Mouse (Mus musculus) gonadal fat pad, adult 2 months (tissue): Measurements from ENCODE around the gene Rnf187. TPM values are rescaled to one million over a fixed set of nuclear protein-coding genes. Genes with fewer than 3 reads are reported as not detected.

ENCODE experiments used
- DNase-seq: peaks from one replicate; pipeline ENCODE4 v3.0.0-alpha.2; 2012; ENCODE audit warnings: low read depth
- polyA plus RNA-seq: library from polyadenylated mRNA; depleted of rRNA; stranded (reverse); fragments of >200 nt; gene quantifications from 2 replicates; pipeline ENCODE4 v1.2.3, GENCODE M21; 2012; rRNA removed

Rnf187 gene
- polyA plus RNA-seq: 163 and 165 TPM in 2 replicates

DNA sequence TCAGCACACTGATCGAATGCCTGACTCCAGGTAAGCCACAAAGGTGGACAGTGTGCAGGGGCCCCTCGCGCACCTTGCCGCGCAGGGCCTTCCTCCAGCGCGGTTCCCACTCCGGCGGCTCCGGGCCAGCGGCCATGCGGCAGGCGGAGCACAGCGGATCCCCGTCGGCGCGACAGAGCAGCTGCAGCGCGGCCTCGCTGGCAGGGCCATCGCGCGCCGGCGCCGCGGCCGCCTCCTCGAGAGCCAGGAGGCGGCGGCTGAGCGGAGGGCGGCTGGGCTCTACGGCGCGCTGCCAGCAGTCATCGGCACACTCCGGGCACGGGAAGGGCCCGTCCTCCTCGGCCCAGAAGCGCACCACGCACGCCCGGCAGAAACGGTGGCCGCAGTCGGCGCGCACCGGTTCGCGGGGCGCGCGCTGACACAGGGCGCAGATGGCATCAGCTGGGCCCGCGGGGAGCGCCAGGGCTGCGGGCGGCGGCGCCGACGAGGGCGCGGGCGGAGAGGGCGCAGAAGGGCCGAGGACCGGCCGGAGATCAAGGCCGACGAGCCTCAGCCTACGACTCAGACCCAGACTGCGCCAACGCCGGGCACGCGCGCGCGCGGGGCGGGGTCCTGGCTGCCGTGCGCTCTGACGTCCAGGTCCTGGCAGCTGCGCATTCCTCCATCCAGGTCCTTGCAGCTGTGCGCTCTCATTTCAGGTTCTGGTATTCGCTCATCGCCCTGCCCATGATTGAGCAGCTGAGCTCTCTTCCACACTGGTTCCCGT is at the start of gene Rnf187:
Gene Rnf187 (minus strand): TSS at position 595 of the 766 bp plus-strand sequence.
- no peak for DNase-seq

- DNase-seq: no peak
Observed at GRCm38 (mm10) chr11:58985299-58985917, 46.7 kb upstream of the Rnf187 start.

GRCm38 (mm10) chr11:58984657-58985056 is 45.9 kb upstream of the Rnf187 start:
- no peak for DNase-seq

DNA sequence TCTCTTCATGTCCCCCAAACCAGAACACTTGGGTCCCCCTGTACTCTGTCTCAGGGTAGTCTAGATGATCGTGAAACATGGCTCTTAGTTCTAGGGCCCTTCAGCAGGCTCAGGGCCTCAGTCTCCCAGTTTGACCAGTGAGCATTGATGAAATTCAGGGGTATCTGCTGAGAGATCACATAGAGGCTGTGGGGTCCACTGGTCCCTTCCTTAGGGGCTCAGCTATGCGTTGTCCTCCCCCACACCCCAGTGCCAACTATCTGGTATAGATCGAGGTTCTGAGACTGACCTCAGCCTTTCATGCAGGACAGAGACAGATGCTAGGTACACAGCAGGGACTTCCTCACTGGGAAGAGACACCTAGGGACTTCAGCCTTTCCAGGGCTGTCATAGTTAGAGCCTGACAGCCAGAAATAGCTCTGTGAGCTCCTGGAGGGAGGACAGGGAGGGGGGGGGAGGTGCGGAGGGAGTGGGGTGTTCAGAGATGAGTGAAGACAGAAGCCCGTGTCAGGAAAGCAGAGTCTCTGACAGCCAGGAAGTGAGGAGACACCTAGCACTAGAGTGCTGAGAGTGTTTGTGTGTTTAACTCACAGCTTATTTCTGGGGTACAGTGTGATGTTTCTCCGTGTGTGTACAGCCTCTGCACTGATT is 45.1 kb upstream of the Rnf187 start:
- DNase-seq: no peak

- no peak for DNase-seq
Observed at GRCm38 (mm10) chr11:58982471-58983097, 43.9 kb upstream of the Rnf187 start.

DNA sequence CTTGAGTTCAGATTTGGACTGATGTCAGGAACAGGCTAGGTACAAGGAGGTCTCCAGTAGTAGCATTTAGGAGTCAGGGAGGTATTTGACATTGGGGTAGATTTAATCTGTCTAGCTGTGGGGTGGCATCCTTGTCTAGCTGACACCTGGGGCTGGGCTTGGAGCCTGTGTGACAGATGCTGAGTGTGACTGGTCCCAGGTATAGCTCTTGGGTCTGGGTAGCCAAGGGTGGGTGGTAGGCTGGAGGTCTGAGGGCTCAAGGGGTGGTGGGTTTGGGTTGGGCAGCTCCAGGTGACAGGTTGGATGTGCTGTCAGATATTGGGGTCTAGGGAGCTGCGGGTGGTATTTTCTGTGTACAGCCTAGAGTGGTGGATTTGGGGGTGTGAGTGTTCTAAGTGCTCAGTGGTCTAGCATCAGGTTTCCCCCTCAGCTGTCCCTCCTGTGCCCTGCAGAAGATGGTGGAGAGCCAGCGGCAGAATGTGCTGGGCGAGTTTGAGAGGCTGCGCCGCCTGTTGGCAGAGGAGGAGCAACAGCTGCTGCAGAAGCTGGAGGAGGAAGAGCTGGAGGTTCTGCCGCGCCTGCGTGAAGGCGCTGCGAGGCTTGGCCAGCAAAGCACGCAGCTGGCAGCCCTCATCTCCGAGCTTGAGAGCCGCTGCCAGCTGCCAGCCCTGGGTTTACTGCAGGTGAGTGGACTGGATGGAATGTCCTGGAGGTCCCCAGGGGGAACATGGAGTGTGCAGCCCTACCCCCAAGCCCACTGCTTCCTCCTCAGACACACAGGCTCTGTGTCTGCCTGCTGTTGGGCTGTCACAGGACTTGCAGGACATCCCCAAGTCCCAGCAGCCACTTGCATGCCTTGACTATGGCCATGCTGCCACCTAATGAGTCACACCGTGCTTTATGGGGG is 43.1 kb upstream of the Rnf187 start:
- no peak for DNase-seq

- DNase-seq: no peak
Observed at GRCm38 (mm10) chr11:58980381-58980990, 41.8 kb upstream of the Rnf187 start.

DNA sequence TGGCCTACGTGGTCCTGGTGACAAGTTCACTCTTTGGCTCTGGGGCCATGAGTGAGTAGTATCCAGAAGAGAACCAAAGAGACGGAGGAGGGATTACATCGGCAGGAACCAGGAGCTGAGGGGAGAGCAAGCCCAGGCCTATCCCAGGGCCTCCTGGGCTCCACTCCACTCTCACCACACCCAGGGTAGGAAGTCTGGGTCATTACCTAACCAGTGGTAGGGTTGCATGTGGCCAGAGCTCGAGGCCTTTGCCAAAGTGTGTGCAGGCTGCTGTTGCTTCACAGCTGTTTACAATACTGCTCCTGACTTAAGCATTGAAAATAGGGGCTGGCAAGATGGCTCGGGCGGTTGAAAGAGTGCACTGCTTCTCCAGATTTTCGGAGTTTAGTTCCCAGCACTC is 40.9 kb upstream of the Rnf187 start:
- DNase-seq: peak; percentile 66

- no peak for DNase-seq
Observed at GRCm38 (mm10) chr11:58979183-58979582, 40.5 kb upstream of the Rnf187 start.

DNA sequence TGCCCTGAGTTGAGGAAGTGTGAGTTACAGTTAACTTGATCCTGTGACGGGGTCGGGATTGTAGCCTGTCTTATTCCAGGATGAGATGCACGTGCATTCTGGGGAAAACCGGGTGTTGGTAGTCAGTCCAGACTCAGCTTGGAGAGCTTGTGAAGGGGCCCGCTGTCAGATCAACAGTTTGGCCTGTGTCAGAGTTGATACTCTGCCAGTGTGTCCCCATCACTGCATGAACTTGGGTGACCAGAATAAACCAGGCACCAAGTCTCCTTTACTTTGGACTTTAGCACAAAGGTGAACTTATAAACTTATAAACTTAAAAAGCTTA is 40.0 kb upstream of the Rnf187 start:
- DNase-seq: no peak

DNA sequence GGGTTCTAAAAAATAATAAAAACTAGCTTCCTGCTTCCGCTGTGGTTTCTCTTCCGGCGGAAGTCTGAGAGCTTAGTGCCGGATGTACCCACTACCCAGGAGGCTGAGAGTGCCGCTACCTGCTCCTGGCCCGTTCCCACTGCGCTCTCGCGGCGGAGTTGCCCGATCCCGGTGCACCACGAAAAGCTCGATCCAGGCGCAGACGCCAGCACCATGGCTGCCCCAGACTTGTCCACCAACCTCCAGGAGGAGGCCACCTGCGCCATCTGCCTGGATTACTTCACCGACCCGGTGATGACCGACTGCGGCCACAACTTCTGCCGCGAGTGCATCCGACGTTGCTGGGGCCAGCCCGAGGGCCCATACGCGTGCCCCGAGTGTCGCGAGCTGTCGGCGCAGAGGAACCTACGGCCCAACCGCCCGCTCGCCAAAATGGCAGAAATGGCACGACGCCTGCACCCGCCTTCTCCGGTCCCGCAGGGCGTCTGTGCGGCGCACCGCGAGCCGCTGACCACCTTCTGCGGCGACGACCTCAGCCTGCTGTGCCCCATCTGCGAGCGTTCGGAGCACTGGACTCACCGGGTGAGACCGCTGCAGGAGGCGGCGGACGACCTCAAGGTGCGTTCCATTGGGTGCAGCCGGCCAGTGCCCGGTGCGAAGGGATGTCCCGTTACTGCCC is 39.5 kb upstream of the Rnf187 start, which contains the start of gene Trim11:
Gene Trim11 (plus strand): TSS at position 67 of the 679 bp plus-strand sequence.
- DNase-seq: no peak

GRCm38 (mm10) chr11:58977607-58978026 is 38.9 kb upstream of the Rnf187 start:
- DNase-seq: no peak

- DNase-seq: no peak
Observed at GRCm38 (mm10) chr11:58977150-58977549, 38.4 kb upstream of the Rnf187 start.

DNA sequence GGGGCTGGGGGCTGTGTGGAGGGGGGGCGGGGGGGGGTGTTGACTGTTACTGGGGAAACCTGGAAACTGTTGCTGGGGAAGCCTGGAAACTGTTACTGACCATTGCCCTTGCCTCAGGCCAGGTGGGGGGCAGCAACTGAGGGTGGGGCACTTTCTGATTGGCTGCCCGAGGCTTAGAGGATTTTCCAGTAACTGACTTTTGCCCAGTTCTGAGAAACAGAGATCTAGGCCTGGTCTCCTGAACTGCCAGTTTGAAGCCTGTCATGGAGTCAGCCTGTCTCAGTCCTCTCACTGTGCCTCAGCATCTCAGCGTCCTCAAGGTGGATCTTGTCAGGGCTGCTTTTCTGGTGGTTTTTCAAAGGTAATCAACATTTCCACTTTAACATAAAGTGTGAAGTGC is 35.7 kb upstream of the Rnf187 start:
- DNase-seq: no peak

GRCm38 (mm10) chr11:58971796-58972195 is 33.1 kb upstream of the Rnf187 start:
- no peak for DNase-seq

DNA sequence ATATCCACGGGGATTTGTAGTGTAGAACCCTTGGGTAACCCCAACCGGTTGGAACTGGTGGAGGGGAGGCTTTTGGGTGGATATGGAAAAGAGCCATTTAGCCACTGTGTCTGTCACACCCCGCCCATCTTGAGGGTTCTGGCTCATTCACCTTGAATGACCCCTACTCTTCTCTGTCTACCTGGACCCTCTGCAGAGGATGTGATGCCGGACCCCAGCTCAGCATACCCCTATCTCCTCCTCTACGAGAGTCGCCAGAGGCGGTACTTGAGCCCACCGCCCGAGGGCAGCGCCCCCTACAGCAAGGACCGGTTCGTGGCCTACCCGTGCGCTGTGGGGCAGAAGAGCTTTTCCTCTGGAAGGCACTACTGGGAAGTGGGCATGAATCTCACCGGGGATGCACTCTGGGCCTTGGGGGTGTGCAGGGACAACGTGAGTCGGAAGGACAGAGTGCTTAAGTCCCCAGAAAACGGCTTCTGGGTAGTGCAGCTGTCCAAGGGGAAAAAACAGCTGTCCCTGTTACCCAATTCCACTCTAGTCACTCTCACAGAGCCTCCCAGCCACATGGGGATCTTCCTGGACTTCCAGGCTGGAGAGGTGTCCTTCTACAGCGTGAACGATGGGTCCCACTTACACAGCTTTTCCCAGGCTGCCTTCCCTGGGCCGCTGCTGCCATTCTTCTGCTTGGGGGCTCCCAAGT is 32.3 kb upstream of the Rnf187 start:
- DNase-seq: no peak

DNA sequence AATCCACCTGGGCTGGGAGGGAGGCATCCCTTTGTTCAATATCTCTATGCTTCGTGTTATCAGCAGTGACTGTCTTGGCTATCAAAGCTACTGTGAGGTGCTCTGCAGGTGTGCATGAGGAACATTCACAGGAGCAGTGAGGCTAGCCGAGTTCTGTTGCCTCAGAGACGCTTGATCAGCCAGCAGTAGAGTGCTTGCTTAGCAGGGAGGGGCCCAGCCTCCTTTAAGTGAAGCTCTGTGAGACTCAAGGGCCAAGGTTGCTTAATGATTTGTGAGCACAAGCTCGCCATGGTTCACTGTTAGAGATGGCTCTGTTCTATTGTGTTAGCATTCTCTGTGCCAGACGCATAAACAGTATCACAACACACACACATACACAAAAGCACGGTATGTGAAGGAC is 30.9 kb upstream of the Rnf187 start:
- DNase-seq: no peak

- DNase-seq: no peak
Observed at GRCm38 (mm10) chr11:58969027-58969426, 30.3 kb upstream of the Rnf187 start.

- no peak for DNase-seq
Observed at GRCm38 (mm10) chr11:58968551-58968950, 29.8 kb upstream of the Rnf187 start.

- DNase-seq: no peak
Observed at GRCm38 (mm10) chr11:58967346-58967745, 28.6 kb upstream of the Rnf187 start.
